Mouse (Mus musculus) neutrophil, adult 83 days (primary cell): ENCODE measurements around the gene Olfr1265. TPM values are rescaled to one million over a fixed set of nuclear protein-coding genes. Genes with fewer than 3 reads are reported as not detected.

Source experiments
- total RNA-seq, 2 experiments: library from RNA; stranded (reverse); gene quantifications; one replicate each; pipeline ENCODE4 v1.2.4; 2023

The Olfr1265 gene
- total RNA-seq, result not detected

GRCm38 (mm10) chr2:90035037-90035436, at the start of gene Olfr1265:
TSS of gene Olfr1265 (plus strand) at chr2:90035337.

DNA sequence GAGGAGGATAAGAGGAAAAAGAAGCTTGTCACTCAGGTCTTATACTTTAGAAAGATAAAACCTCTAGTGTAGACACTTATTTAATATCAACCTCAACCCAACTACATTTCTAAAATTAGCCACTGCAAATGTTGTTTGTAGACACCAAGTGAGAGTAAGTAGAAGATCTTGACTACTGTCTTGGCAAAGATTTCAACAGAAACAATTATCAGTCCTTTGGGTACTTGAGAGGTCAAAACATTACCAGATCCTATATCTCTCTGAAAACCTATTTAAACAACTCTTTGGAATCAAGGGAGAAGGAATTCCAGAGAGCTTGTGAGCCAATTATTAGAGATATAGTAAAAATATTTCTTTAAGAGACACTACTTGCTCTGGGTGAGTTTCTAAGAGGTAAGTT, 44.2 kb upstream of the Olfr1265 start, which contains the start of gene Olfr1261:
Olfr1261 (plus strand) TSS at position 301 of the 400 bp plus-strand sequence.

GRCm38 (mm10) chr2:89999845-90000244, 35.3 kb upstream of the Olfr1265 start, which contains the start of gene Olfr1262:
TSS of gene Olfr1262 (plus strand) at chr2:90000145.

DNA sequence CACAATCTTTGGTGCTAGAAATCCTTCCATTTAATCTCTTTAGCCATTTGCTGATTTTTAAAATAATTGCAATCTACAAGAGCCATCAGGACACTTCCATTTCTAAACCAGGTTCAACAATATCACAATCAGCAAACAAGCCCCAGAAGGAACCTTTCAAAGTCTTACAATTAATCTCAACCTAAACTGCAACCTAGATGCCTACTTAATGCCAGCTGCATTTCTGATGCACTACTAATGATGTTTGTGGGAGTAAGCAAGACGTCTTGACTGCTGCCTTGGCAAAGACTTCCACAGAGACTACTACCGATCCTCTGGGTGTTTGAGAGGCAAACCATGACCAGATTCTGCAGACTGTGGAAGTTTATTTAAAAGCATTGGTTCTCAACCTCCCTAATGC, 23.3 kb upstream of the Olfr1265 start, which contains the start of gene Olfr1263:
Olfr1263 (plus strand) TSS at position 301 of the 400 bp plus-strand sequence.

GRCm38 (mm10) chr2:90025477-90025876, 9.7 kb upstream of the Olfr1265 start, which contains the start of gene Olfr1264:
TSS of gene Olfr1264 (minus strand) at chr2:90025577.

GRCm38 (mm10) chr2:90063494-90063893, 28.4 kb downstream of the Olfr1265 start, which contains the start of gene Olfr140:
TSS of gene Olfr140 (minus strand) at chr2:90063594.

Other genes starting within 250 kb of the Olfr1265 start
- gene Olfr1254, start 241.7 kb upstream of the Olfr1265 start, total RNA-seq, result not detected
- gene Olfr1255, start 223.3 kb upstream of the Olfr1265 start, total RNA-seq, result not detected
- not detected for gene Olfr1256, start 193.8 kb upstream of the Olfr1265 start, total RNA-seq
- gene Olfr48, start 187.1 kb upstream of the Olfr1265 start, total RNA-seq, result not detected
- gene Olfr1257, start 156.9 kb upstream of the Olfr1265 start, total RNA-seq, result not detected
- not detected for gene Olfr1258, start 108.0 kb upstream of the Olfr1265 start, total RNA-seq
- gene Olfr1259, start 86.7 kb upstream of the Olfr1265 start, total RNA-seq, result not detected
- not detected for gene Olfr1260, start 61.0 kb upstream of the Olfr1265 start, total RNA-seq
- not detected for gene Olfr1261, start 44.1 kb upstream of the Olfr1265 start, total RNA-seq
- gene Olfr1262, start 35.2 kb upstream of the Olfr1265 start, total RNA-seq, result not detected
- not detected for gene Olfr1263, start 23.2 kb upstream of the Olfr1265 start, total RNA-seq
- gene Olfr1264, start 9.8 kb upstream of the Olfr1265 start, total RNA-seq, result not detected
- gene Olfr140, start 28.3 kb downstream of the Olfr1265 start, total RNA-seq, result not detected
- gene Olfr1269, start 86.1 kb downstream of the Olfr1265 start, total RNA-seq, result not detected
- not detected for gene Olfr32, start 107.0 kb downstream of the Olfr1265 start, total RNA-seq
- gene Olfr1270, start 117.8 kb downstream of the Olfr1265 start, total RNA-seq, result not detected
- under 1 TPM; 0.22 to 0.53 TPM for gene Olfr1506, start 189.2 kb downstream of the Olfr1265 start, total RNA-seq
- not detected for gene Olfr142, start 222.3 kb downstream of the Olfr1265 start, total RNA-seq
- not detected for gene Olfr1271, start 235.7 kb downstream of the Olfr1265 start, total RNA-seq